Mouse (Mus musculus): ENCODE measurements around the gene Tmem253. TPM values are rescaled to one million over a fixed set of nuclear protein-coding genes. Genes with fewer than 3 reads are reported as not detected.

Gene Tmem253
- polyA plus RNA-seq, 1 experiment = not detected

GRCm38 (mm10) chr14:51987177-51987576 is 28.3 kb upstream of the Tmem253 start:
- Histone ChIP-seq H3K4me3 (ENCODE audit: insufficient read depth, low read depth, low read length) (no peak overlapping the region), H3K27ac (ENCODE audit: insufficient read depth, low read depth, low read length) (no peak overlapping the region), H3K4me1 (ENCODE audit: control insufficient read depth, insufficient read depth, low read length) (peaks cover 20% of the 10 kb centered on the region)
- WGBS = 95% methylated on average over 6 of the region's 6 CpGs
- no peak for TF ChIP-seq CTCF (IDR thresholded peaks at IDR 0.05; ENCODE audit: insufficient read depth, low read depth, low read length)
- TF ChIP-seq POLR2A (IDR thresholded peaks at IDR 0.05; ENCODE audit: insufficient read depth, low read depth, low read length) = no peak

GRCm38 (mm10) chr14:51988731-51989130 is 26.7 kb upstream of the Tmem253 start:
- H3K4me3 ChIP-seq (ENCODE audit: insufficient read depth, low read depth, low read length) = no peak overlapping the region
- H3K4me1 ChIP-seq (ENCODE audit: control insufficient read depth, insufficient read depth, low read length) = peaks cover 20% of the 10 kb centered on the region
- 82% methylated on average over 12 of the region's 12 CpGs for WGBS
- TF ChIP-seq POLR2A (IDR thresholded peaks at IDR 0.05; ENCODE audit: insufficient read depth, low read depth, low read length) (no peak), CTCF (IDR thresholded peaks at IDR 0.05; ENCODE audit: insufficient read depth, low read depth, low read length) (no peak)
- no peak overlapping the region for H3K27ac ChIP-seq (ENCODE audit: insufficient read depth, low read depth, low read length)

- WGBS = 74% methylated on average over 12 of the region's 12 CpGs
- Histone ChIP-seq H3K27ac (ENCODE audit: insufficient read depth, low read depth, low read length) (no peak overlapping the region), H3K4me3 (ENCODE audit: insufficient read depth, low read depth, low read length) (no peak overlapping the region), H3K4me1 (ENCODE audit: control insufficient read depth, insufficient read depth, low read length) (peaks cover 14% of the 10 kb centered on the region)
- TF ChIP-seq POLR2A (IDR thresholded peaks at IDR 0.05; ENCODE audit: insufficient read depth, low read depth, low read length) (no peak), CTCF (IDR thresholded peaks at IDR 0.05; ENCODE audit: insufficient read depth, low read depth, low read length) (no peak)
Measured at GRCm38 (mm10) chr14:51989461-51989970, 25.9 kb upstream of the Tmem253 start.

GRCm38 (mm10) chr14:51994453-51994852 is 21.0 kb upstream of the Tmem253 start:
- H3K27ac ChIP-seq (ENCODE audit: insufficient read depth, low read depth, low read length) = no peak overlapping the region
- H3K4me3 ChIP-seq (ENCODE audit: insufficient read depth, low read depth, low read length) = no peak overlapping the region
- no peaks in the 10 kb centered on the region; the same call in 1 of the 2 replicates for H3K4me1 ChIP-seq (ENCODE audit: control insufficient read depth, insufficient read depth, low read length)
- TF ChIP-seq POLR2A (IDR thresholded peaks at IDR 0.05; ENCODE audit: insufficient read depth, low read depth, low read length) (no peak), CTCF (IDR thresholded peaks at IDR 0.05; ENCODE audit: insufficient read depth, low read depth, low read length) (no peak)
- 85% methylated on average over 4 of the region's 4 CpGs for WGBS

- Histone ChIP-seq H3K27ac (ENCODE audit: insufficient read depth, low read depth, low read length) (no peak overlapping the region), H3K4me3 (ENCODE audit: insufficient read depth, low read depth, low read length) (no peak overlapping the region), H3K4me1 (ENCODE audit: control insufficient read depth, insufficient read depth, low read length) (no peaks in the 10 kb centered on the region)
- WGBS = 78% methylated on average over 12 of the region's 12 CpGs
- no peak for TF ChIP-seq CTCF (IDR thresholded peaks at IDR 0.05; ENCODE audit: insufficient read depth, low read depth, low read length)
- no peak for TF ChIP-seq POLR2A (IDR thresholded peaks at IDR 0.05; ENCODE audit: insufficient read depth, low read depth, low read length)
Measured at GRCm38 (mm10) chr14:51995219-51995871, 20.1 kb upstream of the Tmem253 start.

- TF ChIP-seq CTCF (IDR thresholded peaks at IDR 0.05; ENCODE audit: insufficient read depth, low read depth, low read length) = no peak
- TF ChIP-seq POLR2A (IDR thresholded peaks at IDR 0.05; ENCODE audit: insufficient read depth, low read depth, low read length) = no peak
- H3K4me1 ChIP-seq (ENCODE audit: control insufficient read depth, insufficient read depth, low read length) = no peaks in the 10 kb centered on the region
- 83% methylated on average over 13 of the region's 13 CpGs for WGBS
- H3K4me3 ChIP-seq (ENCODE audit: insufficient read depth, low read depth, low read length) = no peak overlapping the region
- H3K27ac ChIP-seq (ENCODE audit: insufficient read depth, low read depth, low read length) = no peak overlapping the region
Measured at GRCm38 (mm10) chr14:51996231-51996841, 19.1 kb upstream of the Tmem253 start.

- 31% methylated on average over 17 of the region's 17 CpGs for WGBS
Measured at GRCm38 (mm10) chr14:51996866-51997265, 18.6 kb upstream of the Tmem253 start.

GRCm38 (mm10) chr14:51997483-51997882 is 18.0 kb upstream of the Tmem253 start:
- 94% methylated on average over 14 of the region's 14 CpGs for WGBS
- Histone ChIP-seq H3K4me1 (ENCODE audit: control insufficient read depth, insufficient read depth, low read length) (no peaks in the 10 kb centered on the region), H3K27ac (ENCODE audit: insufficient read depth, low read depth, low read length) (no peak overlapping the region), H3K4me3 (ENCODE audit: insufficient read depth, low read depth, low read length) (no peak overlapping the region)
- TF ChIP-seq POLR2A (IDR thresholded peaks at IDR 0.05; ENCODE audit: insufficient read depth, low read depth, low read length) = no peak
- no peak for TF ChIP-seq CTCF (IDR thresholded peaks at IDR 0.05; ENCODE audit: insufficient read depth, low read depth, low read length)

More at GRCm38 (mm10) chr14:51996866-51997265, 18.6 kb upstream of the Tmem253 start:
- no peaks in the 10 kb centered on the region for H3K4me1 ChIP-seq (ENCODE audit: control insufficient read depth, insufficient read depth, low read length)
- H3K4me3 ChIP-seq (ENCODE audit: insufficient read depth, low read depth, low read length) = no peak overlapping the region
- TF ChIP-seq POLR2A (IDR thresholded peaks at IDR 0.05; ENCODE audit: insufficient read depth, low read depth, low read length) (no peak), CTCF (IDR thresholded peaks at IDR 0.05; ENCODE audit: insufficient read depth, low read depth, low read length) (no peak)
- no peak overlapping the region for H3K27ac ChIP-seq (ENCODE audit: insufficient read depth, low read depth, low read length)

- H3K4me3 ChIP-seq (ENCODE audit: insufficient read depth, low read depth, low read length) = peak overlapping the region; percentile 68
- 4% methylated on average over 16 of the region's 16 CpGs for WGBS
- no peak for TF ChIP-seq CTCF (IDR thresholded peaks at IDR 0.05; ENCODE audit: insufficient read depth, low read depth, low read length)
- peaks cover 43% of the 10 kb centered on the region for H3K4me1 ChIP-seq (ENCODE audit: control insufficient read depth, insufficient read depth, low read length)
- H3K27ac ChIP-seq (ENCODE audit: insufficient read depth, low read depth, low read length) = peak overlapping the region; percentile 96
Measured at GRCm38 (mm10) chr14:52003981-52004495, 11.4 kb upstream of the Tmem253 start.

All from olfactory bulb, adult 2 months (tissue).